Mouse (Mus musculus): ENCODE data around the gene Nsd1. TPM values are rescaled to one million over a fixed set of nuclear protein-coding genes. Genes with fewer than 3 reads are reported as not detected.

The Nsd1 gene
- polyA plus RNA-seq (2015; fragmentation: Nextera tagmentation; extraction: Ambion mirVana), result 59.3 and 59.5 TPM in 2 replicates

GRCm38 (mm10) chr13:55209649-55210192 is at the start of gene Nsd1:
Gene Nsd1 (plus strand): TSS chr13:55209782.
- 21% methylated on average over 31 of the region's 31 CpGs for WGBS
- Histone ChIP-seq H3K9me3 (no peaks in the 10 kb centered on the region), H3K4me3 (peak within 1 kb of the TSS; percentile 55), H3K4me2 (replicated peaks) (peak within 1 kb of the TSS; percentile 88), H3K36me3 (peaks cover 6% of the 10 kb centered on the region; the same call in 1 of the 2 replicates), H3K9ac (replicated peaks) (peak within 1 kb of the TSS; percentile 65), H3K27ac (replicated peaks) (peak within 1 kb of the TSS; percentile 95), H3K4me1 (peaks cover 33% of the 10 kb centered on the region), H3K27me3 (no peaks in the 10 kb centered on the region)
- peak; percentile 5 for ATAC-seq (replicated peaks)

GRCm38 (mm10) chr13:55162365-55162764 is 47.2 kb upstream of the Nsd1 start:
- no peaks in the 10 kb centered on the region for H3K9me3 ChIP-seq
- H3K4me1 ChIP-seq, result no peaks in the 10 kb centered on the region
- no peak for ATAC-seq (replicated peaks)
- no peak overlapping the region for H3K4me2 ChIP-seq (replicated peaks)
- no peak overlapping the region for H3K4me3 ChIP-seq
- no peak overlapping the region for H3K27ac ChIP-seq (replicated peaks)
- no peak overlapping the region for H3K9ac ChIP-seq (replicated peaks)
- H3K36me3 ChIP-seq, result no peaks in the 10 kb centered on the region
- 70% methylated on average over 7 of the region's 7 CpGs for WGBS
- H3K27me3 ChIP-seq, result no peaks in the 10 kb centered on the region

GRCm38 (mm10) chr13:55163553-55163952 is 46.0 kb upstream of the Nsd1 start:
- no peaks in the 10 kb centered on the region for H3K9me3 ChIP-seq
- H3K36me3 ChIP-seq, result no peaks in the 10 kb centered on the region
- H3K27me3 ChIP-seq, result no peaks in the 10 kb centered on the region
- H3K27ac ChIP-seq (replicated peaks), result no peak overlapping the region
- no peak for ATAC-seq (replicated peaks)
- WGBS, result 73% methylated on average over 5 of the region's 5 CpGs
- H3K4me1 ChIP-seq, result peaks cover 1% of the 10 kb centered on the region; the same call in 1 of the 2 replicates
- H3K4me2 ChIP-seq (replicated peaks), result no peak overlapping the region
- H3K9ac ChIP-seq (replicated peaks), result no peak overlapping the region
- no peak overlapping the region for H3K4me3 ChIP-seq

GRCm38 (mm10) chr13:55165831-55166339 is 43.7 kb upstream of the Nsd1 start:
- Histone ChIP-seq H3K4me1 (peaks cover 12% of the 10 kb centered on the region), H3K4me2 (replicated peaks) (no peak overlapping the region), H3K4me3 (no peak overlapping the region), H3K9me3 (no peaks in the 10 kb centered on the region), H3K36me3 (no peaks in the 10 kb centered on the region), H3K27me3 (no peaks in the 10 kb centered on the region), H3K27ac (replicated peaks) (no peak overlapping the region), H3K9ac (replicated peaks) (no peak overlapping the region)
- whole genome bisulfite sequencing, result 92% methylated on average over 16 of the region's 16 CpGs
- ATAC-seq (replicated peaks), result no peak

- Histone ChIP-seq H3K36me3 (no peaks in the 10 kb centered on the region), H3K4me3 (no peak overlapping the region), H3K27me3 (no peaks in the 10 kb centered on the region), H3K9ac (replicated peaks) (no peak overlapping the region), H3K4me2 (replicated peaks) (no peak overlapping the region), H3K27ac (replicated peaks) (no peak overlapping the region), H3K9me3 (no peaks in the 10 kb centered on the region), H3K4me1 (peaks cover 24% of the 10 kb centered on the region)
- no peak for ATAC-seq (replicated peaks)
- 89% methylated on average over 32 of the region's 32 CpGs for WGBS
Measured at GRCm38 (mm10) chr13:55166806-55167725, 42.5 kb upstream of the Nsd1 start.

GRCm38 (mm10) chr13:55167798-55168197 is 41.8 kb upstream of the Nsd1 start:
- H3K9me3 ChIP-seq, result no peaks in the 10 kb centered on the region
- no peaks in the 10 kb centered on the region for H3K27me3 ChIP-seq
- 89% methylated on average over 11 of the region's 11 CpGs for WGBS
- H3K27ac ChIP-seq (replicated peaks), result no peak overlapping the region
- ATAC-seq (replicated peaks), result no peak
- H3K9ac ChIP-seq (replicated peaks), result no peak overlapping the region
- H3K4me2 ChIP-seq (replicated peaks), result no peak overlapping the region
- peaks cover 30% of the 10 kb centered on the region for H3K4me1 ChIP-seq
- no peak overlapping the region for H3K4me3 ChIP-seq
- H3K36me3 ChIP-seq, result no peaks in the 10 kb centered on the region

GRCm38 (mm10) chr13:55168255-55168654 is 41.3 kb upstream of the Nsd1 start:
- no peak for ATAC-seq (replicated peaks)
- H3K27me3 ChIP-seq, result no peaks in the 10 kb centered on the region
- H3K4me3 ChIP-seq, result no peak overlapping the region
- H3K4me2 ChIP-seq (replicated peaks), result no peak overlapping the region
- H3K4me1 ChIP-seq, result peaks cover 30% of the 10 kb centered on the region
- no peak overlapping the region for H3K9ac ChIP-seq (replicated peaks)
- WGBS, result 93% methylated on average over 5 of the region's 5 CpGs
- H3K9me3 ChIP-seq, result no peaks in the 10 kb centered on the region
- H3K36me3 ChIP-seq, result no peaks in the 10 kb centered on the region
- peak overlapping the region; percentile 54; the same call in 1 of the 2 replicates for H3K27ac ChIP-seq (replicated peaks)

- no peaks in the 10 kb centered on the region for H3K36me3 ChIP-seq
- WGBS, result 66% methylated on average over 13 of the region's 13 CpGs
- no peaks in the 10 kb centered on the region for H3K27me3 ChIP-seq
- H3K4me1 ChIP-seq, result peaks cover 30% of the 10 kb centered on the region
- peak overlapping the region; percentile 15; the same call in 1 of the 2 replicates for H3K9ac ChIP-seq (replicated peaks)
- no peak overlapping the region for H3K4me2 ChIP-seq (replicated peaks)
- H3K27ac ChIP-seq (replicated peaks), result peak overlapping the region; percentile 54
- peak; percentile 83 for ATAC-seq (replicated peaks)
- H3K4me3 ChIP-seq, result no peak overlapping the region
- H3K9me3 ChIP-seq, result no peaks in the 10 kb centered on the region
Measured at GRCm38 (mm10) chr13:55168958-55169369, 40.6 kb upstream of the Nsd1 start.

GRCm38 (mm10) chr13:55171517-55172335 is 37.9 kb upstream of the Nsd1 start:
- Histone ChIP-seq H3K36me3 (no peaks in the 10 kb centered on the region), H3K9me3 (no peaks in the 10 kb centered on the region), H3K9ac (replicated peaks) (0 out of 2 replicates have a peak overlapping the region, but pooled peaks have one; percentile 4), H3K27ac (replicated peaks) (peak overlapping the region; percentile 81), H3K4me2 (replicated peaks) (peak overlapping the region; percentile 33), H3K4me1 (peaks cover 30% of the 10 kb centered on the region), H3K27me3 (no peaks in the 10 kb centered on the region), H3K4me3 (peak overlapping the region; percentile 1; the same call in 1 of the 2 replicates)
- WGBS, result 14% methylated on average over 26 of the region's 26 CpGs
- ATAC-seq (replicated peaks), result peak; percentile 89

GRCm38 (mm10) chr13:55172336-55172770 is 37.2 kb upstream of the Nsd1 start:
- Histone ChIP-seq H3K9me3 (no peaks in the 10 kb centered on the region), H3K4me2 (replicated peaks) (no peak overlapping the region), H3K9ac (replicated peaks) (no peak overlapping the region), H3K4me1 (peaks cover 30% of the 10 kb centered on the region), H3K4me3 (no peak overlapping the region), H3K27ac (replicated peaks) (peak overlapping the region; percentile 81), H3K27me3 (no peaks in the 10 kb centered on the region), H3K36me3 (no peaks in the 10 kb centered on the region)
- WGBS, result 51% methylated on average over 7 of the region's 7 CpGs
- no peak for ATAC-seq (replicated peaks)

- 76% methylated on average over 11 of the region's 11 CpGs for WGBS
- no peak overlapping the region for H3K4me3 ChIP-seq
- ATAC-seq (replicated peaks), result no peak
Measured at GRCm38 (mm10) chr13:55174347-55174746, 35.2 kb upstream of the Nsd1 start.

More at GRCm38 (mm10) chr13:55174347-55174746, 35.2 kb upstream of the Nsd1 start:
- Histone ChIP-seq H3K4me1 (peaks cover 21% of the 10 kb centered on the region), H3K27ac (replicated peaks) (no peak overlapping the region), H3K27me3 (no peaks in the 10 kb centered on the region), H3K9me3 (no peaks in the 10 kb centered on the region), H3K4me2 (replicated peaks) (no peak overlapping the region), H3K9ac (replicated peaks) (no peak overlapping the region), H3K36me3 (no peaks in the 10 kb centered on the region)
